Mouse (Mus musculus) thymus, postnatal 14 days (tissue): ENCODE measurements around the gene Gpr61.

Experiments used
- DNase-seq: peaks from one replicate; pipeline ENCODE4 v3.0.0; 2021

Gene Gpr61

DNA sequence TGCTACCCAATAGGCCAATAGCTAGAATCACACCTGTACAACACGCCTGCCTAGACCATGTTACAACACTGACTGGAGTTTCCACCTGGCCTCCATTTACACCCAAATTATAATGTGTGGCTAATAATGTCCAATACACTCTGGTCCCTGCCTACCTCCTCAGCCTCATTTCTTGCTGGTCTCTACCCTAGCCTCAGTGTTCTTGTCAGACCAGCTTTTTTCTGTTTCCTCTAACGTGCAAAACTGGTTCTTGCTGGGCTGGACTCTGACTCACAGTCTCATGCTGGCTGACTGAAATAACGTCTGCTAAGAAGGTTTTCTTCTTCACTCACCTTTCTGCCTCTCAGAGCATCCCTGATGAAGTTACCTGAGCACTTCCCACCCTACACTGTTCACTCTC is 28.4 kb downstream of the Gpr61 start:
- no peak for DNase-seq

DNA sequence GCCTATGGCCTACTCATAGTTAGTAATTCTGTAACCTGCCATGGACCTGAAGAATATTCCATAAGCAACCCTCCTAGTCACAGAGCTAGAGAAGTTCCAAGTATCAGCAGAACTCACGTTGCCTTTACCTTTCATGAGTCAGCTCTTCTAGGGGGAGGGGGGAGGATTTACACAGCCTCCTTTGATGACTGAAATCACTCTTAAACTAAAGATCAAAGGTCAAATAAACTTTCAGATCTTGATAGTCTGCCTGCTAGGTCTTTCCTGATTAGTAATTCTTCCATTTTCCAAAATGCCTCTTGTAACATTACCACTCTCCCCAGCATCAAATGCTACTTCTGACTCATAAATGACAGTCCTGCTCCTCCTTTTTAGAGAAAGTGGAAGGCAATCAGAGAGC is 30.6 kb downstream of the Gpr61 start:
- no peak for DNase-seq

DNA sequence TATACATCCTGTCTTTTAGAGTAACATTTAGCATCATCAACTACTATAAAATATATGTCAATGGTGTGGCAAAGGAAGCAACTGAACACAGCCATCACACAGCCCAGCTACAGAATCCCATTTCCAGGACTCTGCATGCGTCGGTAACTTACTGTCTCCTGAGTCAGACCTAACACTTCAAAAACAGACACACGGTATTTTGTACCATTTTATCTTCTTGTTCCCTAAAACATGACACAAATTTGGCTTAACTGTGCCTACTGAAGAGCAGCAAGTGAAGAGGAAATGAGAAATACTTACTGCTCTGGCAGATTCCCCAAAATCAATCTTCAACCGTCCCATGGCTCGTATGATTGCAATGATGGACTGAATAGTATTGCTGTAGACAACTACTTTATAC is 31.4 kb downstream of the Gpr61 start:
- DNase-seq, result no peak

DNA sequence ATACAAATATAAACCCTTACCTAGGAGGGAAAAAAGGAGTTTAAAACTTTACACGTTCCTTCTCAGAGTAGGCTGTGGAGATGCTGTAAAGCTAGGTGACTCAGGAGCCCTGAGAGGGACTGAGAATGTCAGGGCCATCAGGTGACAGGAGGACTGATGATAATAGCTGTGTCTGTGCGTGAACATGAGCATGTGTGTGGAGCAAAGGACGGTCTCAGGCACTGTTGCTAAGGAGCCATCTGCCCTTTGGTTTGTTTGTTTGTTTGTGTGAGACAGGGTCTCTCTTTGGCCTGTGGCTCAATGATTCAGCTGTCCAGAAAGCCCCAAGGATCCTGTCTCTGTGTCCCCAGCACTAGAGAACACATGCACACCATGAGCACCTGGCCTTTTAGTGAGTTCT is 33.6 kb downstream of the Gpr61 start:
- no peak for DNase-seq

DNA sequence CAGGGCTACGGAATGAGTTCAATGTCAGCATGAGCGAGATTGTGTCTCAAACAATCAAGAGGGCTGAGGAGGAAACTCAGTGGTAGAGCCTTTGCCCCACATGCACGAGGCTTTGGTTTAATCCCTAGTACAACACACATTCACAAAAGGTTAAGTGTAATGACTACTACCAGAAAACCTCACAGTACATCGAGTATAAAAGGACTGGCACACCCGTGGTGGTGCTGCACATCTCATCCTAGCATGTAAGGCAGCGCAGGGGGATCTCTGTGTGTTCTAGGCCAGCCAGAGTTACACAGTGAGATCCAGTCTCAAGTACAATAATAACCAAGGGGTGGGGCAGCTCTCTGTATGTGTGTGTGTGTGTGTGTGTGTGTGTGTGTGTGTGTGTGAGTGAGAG is 37.2 kb downstream of the Gpr61 start:
- DNase-seq, result no peak

DNA sequence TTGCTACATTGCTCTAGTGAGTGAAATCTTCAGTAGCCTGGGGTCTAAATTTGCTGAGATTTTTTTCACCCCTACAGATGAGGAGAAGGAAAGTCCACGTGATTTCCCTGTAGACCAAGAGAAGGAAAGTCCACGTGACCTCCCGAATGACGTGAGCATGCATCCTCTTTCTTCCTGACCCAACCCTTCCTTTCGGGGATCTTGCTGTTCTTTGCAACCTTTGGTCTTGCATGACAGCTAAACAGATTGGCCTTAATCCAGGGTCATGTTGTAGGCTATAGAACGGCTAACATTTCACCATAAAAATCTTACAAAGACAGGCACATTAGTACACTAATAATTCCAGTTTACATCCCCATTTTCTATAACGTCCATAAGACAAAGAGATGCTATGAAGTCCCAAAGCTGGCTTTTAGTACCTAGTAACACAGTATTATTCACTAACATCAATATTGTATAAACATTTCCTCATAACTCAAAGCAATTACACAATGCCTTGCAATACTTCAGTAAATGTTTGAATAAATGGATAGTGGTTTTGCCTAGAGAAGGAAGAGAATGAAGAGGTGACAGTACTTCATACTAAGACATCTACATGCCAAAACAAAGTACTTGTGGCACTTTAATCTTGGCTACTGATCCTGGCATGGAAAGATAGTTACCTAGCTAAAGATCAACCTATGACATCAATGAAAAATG is 40.9 kb downstream of the Gpr61 start:
- DNase-seq, result no peak

DNA sequence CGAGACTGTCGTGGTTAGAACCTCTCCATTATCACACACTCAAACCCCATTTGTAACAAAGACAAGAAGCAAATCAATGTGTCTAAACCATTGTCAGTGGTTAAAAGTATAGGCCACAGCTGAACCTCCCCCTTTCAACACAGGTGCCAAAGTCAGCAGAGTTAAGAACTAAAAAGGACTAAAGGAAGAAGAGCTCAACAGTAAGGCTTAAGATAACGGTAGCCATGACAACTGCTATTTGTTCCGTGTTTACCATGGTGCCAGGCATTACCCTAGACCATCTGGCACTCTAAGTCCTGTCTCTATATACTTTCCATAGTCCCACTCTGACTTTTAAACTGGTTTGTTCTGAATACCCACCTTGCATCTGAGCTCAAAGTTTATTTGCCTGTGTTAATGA is 42.0 kb downstream of the Gpr61 start:
- no peak for DNase-seq

DNA sequence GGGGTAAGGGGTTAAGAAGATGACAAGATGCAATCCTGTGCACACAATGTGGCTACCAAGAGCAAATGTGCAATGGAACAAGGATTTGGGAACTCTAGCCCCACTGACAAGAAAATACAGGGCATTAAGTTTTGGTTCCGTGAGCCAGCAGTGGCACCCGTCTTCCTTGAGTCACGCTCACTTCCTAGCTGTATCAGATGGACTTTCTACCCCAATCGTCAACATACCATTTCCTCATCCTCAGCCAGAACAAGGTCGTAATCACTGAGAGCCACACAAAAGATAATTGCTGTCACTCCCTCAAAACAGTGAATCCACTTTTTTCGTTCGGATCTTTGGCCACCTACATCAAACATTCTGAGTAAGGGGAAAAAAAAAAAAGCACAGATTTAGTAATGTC is 42.4 kb downstream of the Gpr61 start:
- no peak for DNase-seq

DNA sequence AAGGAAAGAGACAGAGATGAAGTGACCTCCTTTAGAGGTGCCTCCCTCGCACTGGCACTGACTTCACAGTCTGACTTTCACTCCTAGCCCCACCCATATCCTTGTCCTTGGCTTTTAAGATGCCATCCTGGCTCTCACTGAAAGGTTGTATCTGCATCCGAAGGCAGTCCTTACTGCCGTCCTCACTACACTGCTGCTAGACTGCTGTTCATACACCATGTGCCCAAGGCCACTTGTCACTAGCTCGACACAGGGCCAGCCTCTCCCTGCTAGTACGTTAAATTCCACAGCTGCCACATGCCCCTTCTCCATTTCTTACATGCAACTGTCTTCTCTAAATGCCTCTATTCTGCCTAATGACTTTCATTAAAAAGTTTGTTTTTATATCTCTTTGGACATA is 43.4 kb downstream of the Gpr61 start:
- no peak for DNase-seq

DNA sequence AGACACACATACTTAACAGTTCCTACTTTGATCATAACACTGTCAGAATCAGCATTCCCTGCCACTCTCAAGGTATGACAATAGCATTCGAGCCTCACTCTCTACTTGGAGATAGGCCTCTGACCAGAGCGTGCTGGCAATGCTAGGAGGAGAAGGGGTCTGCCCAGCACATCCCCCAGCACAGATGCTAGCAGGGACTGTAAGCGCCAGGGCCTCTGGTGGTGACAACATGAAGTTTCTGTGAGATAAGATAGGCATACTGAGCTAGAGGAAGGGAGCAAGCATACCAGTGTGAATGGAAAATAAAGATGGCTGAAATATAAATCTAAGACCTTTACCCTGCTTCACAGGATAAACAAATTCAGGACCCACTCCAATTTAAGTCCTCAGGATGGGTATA is 49.4 kb downstream of the Gpr61 start:
- no peak for DNase-seq

DNA sequence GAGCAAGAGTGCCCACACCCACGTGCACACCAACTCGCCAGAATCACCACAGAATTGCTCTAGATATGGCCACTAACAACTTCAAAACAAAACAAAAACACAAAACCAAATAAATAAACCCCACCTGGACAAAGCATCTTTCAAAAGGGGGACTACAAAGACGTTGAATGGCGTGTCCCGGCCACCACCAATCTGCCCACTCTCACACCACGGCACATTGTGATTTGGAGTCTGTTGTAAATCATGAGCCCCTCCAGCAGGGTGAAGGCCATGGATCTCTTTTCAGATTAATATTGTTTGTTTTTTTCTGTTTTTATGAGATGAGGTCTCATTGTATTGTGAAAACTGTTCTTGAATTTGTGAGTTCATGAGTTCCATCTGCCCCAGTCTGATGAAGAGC is 52.6 kb downstream of the Gpr61 start:
- DNase-seq, result no peak

DNA sequence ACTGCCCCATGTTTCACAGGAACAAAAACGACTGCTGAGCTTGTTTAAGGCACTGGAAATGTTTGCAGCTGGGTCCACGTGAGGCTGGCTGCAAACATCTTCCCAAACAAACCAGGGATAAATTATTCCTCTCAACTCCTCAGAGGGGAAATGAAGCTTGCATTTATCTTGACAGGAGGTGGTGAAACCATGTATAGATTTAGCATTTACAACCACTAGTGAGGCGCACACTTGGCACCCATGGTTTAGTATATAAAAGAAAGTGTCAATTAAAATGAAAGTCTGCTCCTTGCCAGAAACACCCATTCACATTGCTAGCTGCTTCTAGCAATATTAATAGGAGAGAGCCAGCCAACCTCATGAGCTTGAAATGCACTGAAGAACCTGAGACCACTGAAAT is 53.1 kb downstream of the Gpr61 start:
- no peak for DNase-seq
